Mouse (Mus musculus): Measurements from ENCODE around the gene Grin2d.

DNA sequence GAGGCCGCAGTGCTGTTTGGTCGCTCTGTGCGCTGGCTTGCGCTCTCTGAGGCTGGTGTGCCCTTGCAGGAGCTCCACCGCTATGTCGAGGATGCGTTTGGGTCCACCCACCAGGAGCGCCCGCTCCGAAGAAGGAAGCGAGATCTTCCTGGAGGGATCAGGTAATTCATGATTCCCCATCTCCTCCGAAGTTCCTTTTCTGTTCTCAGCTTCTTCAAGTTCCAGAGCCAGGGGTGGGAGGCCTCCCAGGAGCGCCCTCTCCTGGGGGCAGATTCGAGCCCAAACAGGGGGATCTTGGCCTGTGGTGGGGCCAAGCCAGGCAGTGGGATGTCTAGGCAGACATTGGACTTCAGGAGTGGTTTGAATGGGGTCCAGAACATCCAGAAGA is 46.2 kb upstream of the Grin2d start:
- TF ChIP-seq FOSL1 (IDR thresholded peaks at IDR 0.05; ENCODE audit: insufficient read depth, low read length, poor library complexity, severe bottlenecking) (no peak), CTCF (IDR thresholded peaks at IDR 0.05; ENCODE audit: control insufficient read depth, insufficient read depth, insufficient read length) (no peak), MAX (IDR thresholded peaks at IDR 0.05) (no peak), CEBPB (IDR thresholded peaks at IDR 0.05; ENCODE audit: low read depth) (no peak), MYOD1 (IDR thresholded peaks at IDR 0.05; ENCODE audit: control insufficient read depth, insufficient read length, low read depth) (no peak)

All from C2C12 (cell line).